Mouse (Mus musculus): ENCODE measurements around the gene C2cd3.

DNA sequence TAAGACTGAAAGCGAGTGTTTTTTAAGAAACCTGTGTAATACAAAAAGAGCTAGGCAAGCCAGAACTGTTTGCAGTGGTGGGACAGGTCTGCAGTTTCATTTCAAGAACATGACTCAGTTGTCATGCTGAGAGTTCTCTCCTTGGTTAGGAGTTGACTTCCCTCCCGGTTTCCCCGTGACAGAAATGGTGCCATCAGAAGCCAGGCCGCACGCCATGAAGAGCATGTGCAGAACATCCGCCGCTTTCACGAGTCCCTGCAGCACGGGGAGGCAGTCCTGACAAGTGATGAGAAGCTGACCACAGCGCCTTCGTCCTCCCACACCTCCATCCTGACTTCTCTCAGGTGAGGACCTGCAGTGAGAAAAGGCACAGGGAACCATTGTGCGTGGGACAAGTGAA lies 76.5 kb downstream of the C2cd3 start:
- TF ChIP-seq MYOD1 (IDR thresholded peaks at IDR 0.05; ENCODE audit: control insufficient read depth in 1 of 3, insufficient read length in 2 of 3, low read depth in 2 of 3) (no peak), MAX (IDR thresholded peaks at IDR 0.05; ENCODE audit: low read depth) (no peak), POLR2AphosphoS2 (IDR thresholded peaks at IDR 0.05; ENCODE audit: insufficient read length, low read depth) (no peak), POLR2A (IDR thresholded peaks at IDR 0.05; ENCODE audit: insufficient read length, low read depth) (no peak), TCF12 (IDR thresholded peaks at IDR 0.05; ENCODE audit: insufficient read depth, poor library complexity, severe bottlenecking) (no peak)
